Mouse (Mus musculus) liver, adult (tissue): ENCODE results near the gene Pdgfc.

Experiments used
- GATA4 ChIP-seq: IDR thresholded peaks from 2 replicates; pipeline ENCODE4 v1.6.1; 2014; ENCODE audit warnings: mild to moderate bottlenecking, low read length; ENCODE audit not compliant: insufficient replicate concordance

The Pdgfc gene

GRCm38 (mm10) chr3:81243591-81243990 is 207.4 kb downstream of the Pdgfc start:
- no peak for TF ChIP-seq GATA4

- no peak for TF ChIP-seq GATA4
These were observed 226.6 kb downstream of the Pdgfc start for GRCm38 (mm10) chr3:81262801-81263200.
